Mouse (Mus musculus): ENCODE measurements at regions not wholly inside any gene's neighbourhood (a gene's known extent, or its start where the extent isn't known, plus 50 kb on each side); places are given as distances from the start of the nearest gene placed in this dataset.

GRCm38 (mm10) chr8:103391359-103391758 lies 605.9 kb upstream of the Cdh11 start:
- ATAC-seq (replicated peaks in 1 of 2; ENCODE audit: insufficient read depth in 1 of 2, low FRiP score in 2 of 2, low TSS enrichment in 1 of 2, low read depth in 1 of 2, poor library complexity in 2 of 2, severe bottlenecking in 2 of 2), result no peak

DNA sequence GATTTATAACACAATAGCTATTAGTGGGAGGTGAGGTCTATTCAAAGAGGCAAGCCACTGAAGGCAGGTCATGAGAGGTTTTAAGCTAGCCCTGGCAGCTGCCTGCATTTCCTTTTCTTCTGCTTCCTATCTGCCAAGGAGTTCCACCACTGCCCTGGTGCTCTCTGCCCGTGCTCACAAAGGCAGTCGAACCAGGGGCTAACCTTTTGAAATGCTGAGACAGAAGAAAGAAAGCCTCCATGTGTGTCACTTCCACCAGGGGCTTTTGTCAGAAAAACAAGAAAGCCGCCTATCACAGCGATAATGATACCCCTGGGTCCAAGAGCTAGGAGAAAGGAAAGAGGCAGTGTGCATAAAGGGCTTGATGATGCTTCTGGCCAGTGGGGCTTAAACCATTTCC lies 609.9 kb upstream of the Cdh11 start:
- no peak for ATAC-seq (replicated peaks in 1 of 2; ENCODE audit: insufficient read depth in 1 of 2, low FRiP score in 2 of 2, low TSS enrichment in 1 of 2, low read depth in 1 of 2, poor library complexity in 2 of 2, severe bottlenecking in 2 of 2)

- no peak for ATAC-seq (replicated peaks in 1 of 2; ENCODE audit: insufficient read depth in 1 of 2, low FRiP score in 2 of 2, low TSS enrichment in 1 of 2, low read depth in 1 of 2, poor library complexity in 2 of 2, severe bottlenecking in 2 of 2)
These were observed 612.7 kb upstream of the Cdh11 start for GRCm38 (mm10) chr8:103398179-103398578.

DNA sequence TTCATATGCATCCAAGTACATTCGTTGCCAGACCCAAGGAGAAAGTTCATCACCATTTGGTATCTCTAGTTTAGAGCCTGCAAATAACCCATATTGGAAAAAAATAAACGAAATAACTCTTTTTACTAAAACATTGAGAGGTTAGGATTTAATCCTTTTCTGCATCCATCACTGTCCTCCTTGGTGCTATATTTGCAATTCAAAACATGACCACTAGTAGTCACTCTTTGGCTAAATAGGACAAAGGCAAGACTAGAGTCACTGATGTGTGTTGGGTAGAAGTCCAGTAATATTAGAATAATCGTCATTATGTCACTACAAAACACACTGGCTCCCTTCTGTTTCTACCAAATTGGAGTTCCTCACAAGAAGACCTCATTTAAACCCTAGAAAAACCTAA lies 614.0 kb upstream of the Cdh11 start:
- no peak for ATAC-seq (replicated peaks in 1 of 2; ENCODE audit: insufficient read depth in 1 of 2, low FRiP score in 2 of 2, low TSS enrichment in 1 of 2, low read depth in 1 of 2, poor library complexity in 2 of 2, severe bottlenecking in 2 of 2)

DNA sequence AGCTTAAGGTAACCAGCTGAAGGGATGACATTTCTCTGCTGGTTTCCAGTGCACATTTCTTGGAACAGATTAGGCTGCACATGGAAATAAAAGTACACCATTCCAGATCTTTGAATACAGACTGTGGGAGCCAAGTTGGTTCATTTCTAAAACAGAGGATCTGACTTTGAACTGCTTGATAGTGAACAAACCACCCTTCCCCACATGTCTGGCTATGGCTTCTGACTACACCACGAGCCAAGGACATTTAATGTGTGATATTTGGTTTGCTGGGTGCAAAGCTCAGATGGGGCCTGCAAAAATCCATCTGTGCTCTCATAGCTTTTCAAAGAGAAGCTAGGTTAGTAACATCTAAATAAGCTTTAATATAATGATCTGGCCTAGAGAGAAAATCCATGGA lies 614.7 kb upstream of the Cdh11 start:
- ATAC-seq (replicated peaks in 1 of 2; ENCODE audit: insufficient read depth in 1 of 2, low FRiP score in 2 of 2, low TSS enrichment in 1 of 2, low read depth in 1 of 2, poor library complexity in 2 of 2, severe bottlenecking in 2 of 2), result no peak

DNA sequence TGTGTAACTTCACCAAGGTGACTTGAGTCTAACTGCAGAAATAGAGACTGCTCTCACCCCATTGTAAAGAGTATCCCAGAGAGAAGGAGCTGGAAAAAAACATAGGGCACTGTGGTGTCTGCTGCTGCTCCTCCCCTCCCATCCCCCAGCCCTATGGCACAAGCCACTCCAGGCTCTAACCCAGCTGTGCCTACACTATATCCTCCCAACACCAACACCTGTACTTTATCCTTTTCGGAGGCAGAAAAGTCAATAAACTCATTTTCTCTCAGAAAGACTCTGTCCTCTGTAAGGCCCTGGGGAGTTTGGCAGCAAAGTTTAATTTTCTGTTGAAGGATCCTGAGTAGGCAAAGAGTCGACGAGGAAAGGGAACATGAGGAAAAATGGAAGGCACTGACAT lies 617.3 kb upstream of the Cdh11 start:
- no peak for ATAC-seq (replicated peaks in 1 of 2; ENCODE audit: insufficient read depth in 1 of 2, low FRiP score in 2 of 2, low TSS enrichment in 1 of 2, low read depth in 1 of 2, poor library complexity in 2 of 2, severe bottlenecking in 2 of 2)

- ATAC-seq (replicated peaks in 1 of 2; ENCODE audit: insufficient read depth in 1 of 2, low FRiP score in 2 of 2, low TSS enrichment in 1 of 2, low read depth in 1 of 2, poor library complexity in 2 of 2, severe bottlenecking in 2 of 2), result no peak
These were observed 618.4 kb upstream of the Cdh11 start for GRCm38 (mm10) chr8:103403826-103404225.

DNA sequence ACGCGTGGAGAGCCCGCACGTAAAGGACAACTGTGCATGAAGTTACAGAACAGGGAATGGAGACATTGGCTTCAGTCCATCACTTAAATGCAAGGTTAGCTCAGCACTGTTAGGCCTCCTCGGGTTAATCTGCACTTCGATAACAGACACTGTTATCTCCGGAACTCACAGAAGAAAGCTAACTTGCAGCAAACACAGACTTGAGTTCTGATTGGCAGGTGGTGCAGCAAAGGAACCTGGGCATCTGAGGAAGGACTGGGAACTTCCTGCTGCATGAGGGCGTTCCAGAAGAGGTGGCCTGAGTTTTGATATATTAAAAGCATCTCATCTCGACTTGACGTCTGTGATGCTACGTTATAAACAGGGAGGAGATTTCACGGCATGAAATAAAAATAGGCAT lies 620.3 kb upstream of the Cdh11 start:
- no peak for ATAC-seq (replicated peaks in 1 of 2; ENCODE audit: insufficient read depth in 1 of 2, low FRiP score in 2 of 2, low TSS enrichment in 1 of 2, low read depth in 1 of 2, poor library complexity in 2 of 2, severe bottlenecking in 2 of 2)

DNA sequence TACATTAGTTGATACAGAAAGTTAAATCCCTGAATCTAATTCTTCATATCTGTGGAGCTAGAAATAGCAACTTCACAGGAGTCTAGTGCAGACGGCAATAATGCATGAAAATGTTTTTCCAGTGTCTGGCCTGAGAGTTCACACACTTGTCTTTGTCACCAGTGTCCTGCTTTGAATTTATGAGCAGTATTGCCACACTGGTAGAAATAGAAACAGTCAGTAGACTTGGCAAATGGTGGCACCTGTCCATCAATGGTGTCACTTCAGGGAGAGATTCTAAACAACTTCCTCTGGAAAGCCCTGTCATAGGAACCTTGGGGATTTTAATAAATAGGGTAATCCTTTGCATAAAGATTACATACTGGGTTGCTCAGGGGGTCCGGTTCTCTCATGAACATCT lies 621.5 kb upstream of the Cdh11 start:
- ATAC-seq (replicated peaks in 1 of 2; ENCODE audit: insufficient read depth in 1 of 2, low FRiP score in 2 of 2, low TSS enrichment in 1 of 2, low read depth in 1 of 2, poor library complexity in 2 of 2, severe bottlenecking in 2 of 2), result no peak

DNA sequence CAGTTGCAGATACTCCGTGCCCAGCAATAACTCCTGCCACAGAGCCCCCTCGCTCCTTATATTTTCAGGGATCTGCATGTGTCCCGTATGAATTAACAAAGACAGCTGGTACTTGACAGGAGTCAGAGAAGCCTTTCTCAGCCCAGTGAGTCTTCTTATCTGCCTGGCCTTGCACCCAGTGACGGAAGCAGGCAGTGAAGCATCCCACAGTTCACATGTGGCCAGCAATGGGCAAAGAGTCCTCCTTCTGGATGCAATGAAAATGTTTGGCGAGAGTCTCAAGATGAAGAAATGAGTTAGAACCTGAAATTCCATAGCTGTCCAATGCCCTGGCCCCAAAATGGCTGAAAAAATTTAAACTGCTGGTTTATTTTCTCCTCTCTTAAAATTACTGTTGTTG lies 622.2 kb upstream of the Cdh11 start:
- ATAC-seq (replicated peaks in 1 of 2; ENCODE audit: insufficient read depth in 1 of 2, low FRiP score in 2 of 2, low TSS enrichment in 1 of 2, low read depth in 1 of 2, poor library complexity in 2 of 2, severe bottlenecking in 2 of 2), result no peak

DNA sequence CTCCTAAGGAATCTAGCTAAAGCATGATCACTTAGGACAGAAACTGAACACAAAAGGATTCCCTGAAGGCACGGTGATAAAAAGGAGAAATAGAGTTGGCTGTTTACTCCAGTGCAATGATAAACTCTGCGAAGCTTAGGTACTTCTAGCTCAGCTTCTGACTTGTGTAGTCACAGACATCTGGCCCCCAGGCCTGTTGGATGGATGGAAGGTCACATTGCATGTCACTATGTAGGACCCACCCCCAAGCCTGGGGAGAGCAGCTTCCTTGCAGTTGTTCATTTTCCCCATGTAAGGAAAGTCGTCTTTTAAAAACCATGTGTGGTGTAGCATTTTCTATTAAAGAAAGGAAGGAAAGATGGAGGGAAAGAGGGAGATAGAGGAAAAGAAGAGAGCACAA lies 623.0 kb upstream of the Cdh11 start:
- ATAC-seq (replicated peaks in 1 of 2; ENCODE audit: insufficient read depth in 1 of 2, low FRiP score in 2 of 2, low TSS enrichment in 1 of 2, low read depth in 1 of 2, poor library complexity in 2 of 2, severe bottlenecking in 2 of 2), result no peak

- no peak for ATAC-seq (replicated peaks in 1 of 2; ENCODE audit: insufficient read depth in 1 of 2, low FRiP score in 2 of 2, low TSS enrichment in 1 of 2, low read depth in 1 of 2, poor library complexity in 2 of 2, severe bottlenecking in 2 of 2)
These were observed 623.7 kb upstream of the Cdh11 start for GRCm38 (mm10) chr8:103409121-103409551.

- no peak for ATAC-seq (replicated peaks in 1 of 2; ENCODE audit: insufficient read depth in 1 of 2, low FRiP score in 2 of 2, low TSS enrichment in 1 of 2, low read depth in 1 of 2, poor library complexity in 2 of 2, severe bottlenecking in 2 of 2)
These were observed 627.3 kb upstream of the Cdh11 start for GRCm38 (mm10) chr8:103412731-103413130.

GRCm38 (mm10) chr8:103413589-103414575 lies 628.4 kb upstream of the Cdh11 start:
- ATAC-seq (replicated peaks in 1 of 2; ENCODE audit: insufficient read depth in 1 of 2, low FRiP score in 2 of 2, low TSS enrichment in 1 of 2, low read depth in 1 of 2, poor library complexity in 2 of 2, severe bottlenecking in 2 of 2), result no peak

DNA sequence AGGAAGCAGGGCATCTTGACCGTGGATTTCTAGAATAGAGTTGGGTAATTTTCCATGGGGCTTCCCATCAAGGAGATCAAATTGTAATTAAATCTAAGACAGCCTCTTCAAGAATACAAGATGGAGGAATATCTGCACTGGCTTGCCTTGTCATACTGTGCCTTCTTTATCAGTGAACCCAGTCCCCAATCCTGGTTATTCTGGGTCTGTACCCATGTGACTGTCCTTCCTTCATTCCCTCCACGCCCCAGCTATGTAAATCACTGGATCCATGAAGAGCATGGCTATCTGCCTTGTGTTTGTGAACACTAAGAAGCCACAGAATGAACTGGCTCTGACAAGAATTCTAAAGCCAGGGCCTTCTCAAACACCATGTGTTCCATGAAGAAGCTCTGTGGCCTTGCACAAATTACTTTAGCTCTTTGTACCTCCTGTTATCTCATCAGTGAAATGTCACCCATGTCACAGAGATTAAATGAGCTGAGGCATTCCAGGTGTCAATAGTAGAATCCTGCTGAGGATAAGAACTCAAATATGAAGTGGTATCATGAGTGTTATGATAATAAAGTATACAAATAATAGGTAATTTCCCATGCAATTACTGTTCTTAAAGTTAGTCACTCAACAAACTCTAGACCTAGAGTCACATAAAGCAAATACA lies 637.0 kb upstream of the Cdh11 start:
- no peak for ATAC-seq (replicated peaks in 1 of 2; ENCODE audit: insufficient read depth in 1 of 2, low FRiP score in 2 of 2, low TSS enrichment in 1 of 2, low read depth in 1 of 2, poor library complexity in 2 of 2, severe bottlenecking in 2 of 2)

DNA sequence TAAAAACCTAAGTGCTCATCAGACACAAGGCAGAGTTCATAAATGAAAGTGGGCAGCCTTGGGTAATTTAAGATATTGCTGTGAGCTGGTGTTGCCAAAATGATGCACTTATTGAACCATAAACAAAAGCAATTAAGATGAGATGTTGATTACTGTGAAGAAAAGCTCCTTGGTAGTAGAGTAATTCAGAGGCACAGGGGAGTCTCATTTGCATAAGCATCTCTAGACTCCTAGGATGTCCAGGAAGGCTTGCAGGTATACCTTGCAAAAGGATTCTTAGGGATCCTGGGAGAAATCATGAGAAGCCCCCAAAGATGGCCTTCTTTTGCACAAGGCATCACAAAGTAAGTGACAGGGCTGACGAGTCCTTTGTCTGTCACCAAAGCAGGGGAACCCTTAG lies 640.5 kb upstream of the Cdh11 start:
- no peak for ATAC-seq (replicated peaks in 1 of 2; ENCODE audit: insufficient read depth in 1 of 2, low FRiP score in 2 of 2, low TSS enrichment in 1 of 2, low read depth in 1 of 2, poor library complexity in 2 of 2, severe bottlenecking in 2 of 2)

DNA sequence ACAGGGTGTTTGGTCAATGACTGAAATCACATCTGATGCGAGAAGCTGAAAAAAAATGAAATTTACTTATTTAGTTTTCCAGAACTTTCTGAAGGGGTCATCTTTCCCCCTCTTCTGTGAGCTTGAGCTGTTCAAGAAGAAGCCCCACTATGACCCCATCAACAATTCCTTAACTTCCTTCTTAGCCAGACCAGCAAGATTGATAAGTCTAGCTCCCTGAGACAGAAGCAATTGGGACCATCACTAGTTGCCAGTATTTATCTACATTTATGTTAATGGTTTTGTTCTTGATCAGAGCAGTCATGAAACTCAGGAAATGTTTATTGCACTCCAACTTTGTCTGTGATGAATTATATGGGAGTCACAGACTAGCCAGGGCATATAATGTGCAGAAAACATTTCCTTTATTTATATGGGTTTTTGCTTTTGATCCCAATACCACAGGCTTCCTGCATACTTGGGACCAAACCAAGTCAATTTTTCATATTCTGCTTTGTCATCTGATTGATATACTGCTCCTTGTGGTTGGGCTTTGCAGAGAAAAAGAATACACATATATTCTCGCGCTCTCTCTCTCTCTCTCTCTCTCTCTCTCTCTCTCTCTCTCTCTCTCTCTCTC lies 645.5 kb upstream of the Cdh11 start:
- ATAC-seq (replicated peaks in 1 of 2; ENCODE audit: insufficient read depth in 1 of 2, low FRiP score in 2 of 2, low TSS enrichment in 1 of 2, low read depth in 1 of 2, poor library complexity in 2 of 2, severe bottlenecking in 2 of 2), result peak in 1 of 2 experiments; percentile 32; a peak in 2 of 4 replicates

DNA sequence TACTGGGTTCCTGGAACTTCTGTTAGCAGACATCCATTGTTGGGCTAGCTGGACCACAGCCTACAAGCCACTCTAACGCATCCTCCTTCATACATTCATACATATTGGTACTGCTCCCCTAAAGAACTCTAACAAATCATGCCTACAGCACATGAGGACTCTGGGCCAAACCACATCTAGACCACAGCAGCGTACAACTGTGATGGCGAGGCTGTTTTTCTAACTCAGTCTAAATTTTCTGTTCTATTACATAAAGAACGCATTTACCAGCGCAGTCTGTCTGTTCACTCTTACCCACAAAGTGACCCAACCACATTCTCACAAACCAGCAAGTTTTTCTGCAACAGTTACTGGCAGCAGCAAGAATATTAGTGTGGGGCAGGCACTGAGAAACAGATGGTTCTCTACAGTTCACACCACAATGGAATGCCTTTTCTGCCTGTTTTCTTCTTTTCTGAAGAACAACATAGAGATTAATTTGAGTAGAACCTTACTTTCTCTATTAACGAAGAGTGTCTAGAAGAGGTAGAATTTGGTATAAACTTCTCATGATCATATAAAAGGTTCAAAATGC lies 648.2 kb upstream of the Cdh11 start:
- peak in 1 of 2 experiments; percentile 27; a peak in 2 of 4 replicates for ATAC-seq (replicated peaks in 1 of 2; ENCODE audit: insufficient read depth in 1 of 2, low FRiP score in 2 of 2, low TSS enrichment in 1 of 2, low read depth in 1 of 2, poor library complexity in 2 of 2, severe bottlenecking in 2 of 2)

Data from hematopoietic stem cell, adult 5-6 weeks (primary cell).